Mouse (Mus musculus) left cerebral cortex, postnatal 25 days (tissue): ENCODE results near the gene Ptprf. TPM values are rescaled to one million over a fixed set of nuclear protein-coding genes. Genes with fewer than 3 reads are reported as not detected.

Experiments
- DNase-seq, 2 experiments: peaks; one replicate each; pipeline ENCODE4 v3.0.0; 2022; ENCODE audit warnings: low spot score in 2 of 2, mixed read lengths in 1 of 2
- intact Hi-C: fragments of 180-260 bp; cut with DNase I; formaldehyde crosslinking; loops from one replicate; pipeline ENCODE4 v1.15.1; 2025
- total RNA-seq, 2 experiments: library from RNA; stranded (reverse); gene quantifications; 2 replicates each; pipeline ENCODE4 v1.2.3; 2021

Gene Ptprf
- total RNA-seq, 2 experiments from 2014 or later, result 134 to 135 TPM

- intact Hi-C loops, result loop anchor here (2.0 kb wide), 1 partner anchor 30 kb away; the partner anchor contains the start of gene Ptprf
Observed at GRCm38 (mm10) chr4:118261291-118261690, 29.9 kb downstream of the Ptprf start.

GRCm38 (mm10) chr4:118260551-118261267 is 30.5 kb downstream of the Ptprf start:
- intact Hi-C loops, result loop anchor here (2.0 kb wide), 1 partner anchor 30 kb away; the partner anchor contains the start of gene Ptprf
- DNase-seq, result peak; percentile 58 to 77

More at GRCm38 (mm10) chr4:118261291-118261690, 29.9 kb downstream of the Ptprf start:
- no peak for DNase-seq

- intact Hi-C loops, result loop anchor here (2.0 kb wide), 1 partner anchor 31 kb away; the partner anchor contains the start of gene Ptprf
- DNase-seq, result peak in 1 of 2 experiments; percentile 52
Observed at GRCm38 (mm10) chr4:118259782-118260463, 31.3 kb downstream of the Ptprf start.

GRCm38 (mm10) chr4:118257977-118258376 is 33.2 kb downstream of the Ptprf start:
- DNase-seq, result no peak
- intact Hi-C loops, result no loop called here

- DNase-seq, result no peak
- intact Hi-C loops, result no loop called here
Observed at GRCm38 (mm10) chr4:118257416-118257815, 33.8 kb downstream of the Ptprf start.

- no peak for DNase-seq
- intact Hi-C loops, result no loop called here
Observed at GRCm38 (mm10) chr4:118256217-118256616, 35.0 kb downstream of the Ptprf start.

- no peak for DNase-seq
- intact Hi-C loops, result no loop called here
Observed at GRCm38 (mm10) chr4:118254953-118255352, 36.3 kb downstream of the Ptprf start.

- DNase-seq, result no peak
- intact Hi-C loops, result no loop called here
Observed at GRCm38 (mm10) chr4:118247323-118247722, 43.9 kb downstream of the Ptprf start.

GRCm38 (mm10) chr4:118245847-118246246 is 45.4 kb downstream of the Ptprf start:
- intact Hi-C loops, result no loop called here
- DNase-seq, result peak; percentile 66 to 92

- DNase-seq, result no peak
- intact Hi-C loops, result no loop called here
Observed at GRCm38 (mm10) chr4:118243791-118244190, 47.4 kb downstream of the Ptprf start.

GRCm38 (mm10) chr4:118243298-118243697 is 47.9 kb downstream of the Ptprf start:
- intact Hi-C loops, result no loop called here

GRCm38 (mm10) chr4:118239960-118240689 is 51.1 kb downstream of the Ptprf start:
- no peak for DNase-seq
- intact Hi-C loops, result no loop called here

More at GRCm38 (mm10) chr4:118243298-118243697, 47.9 kb downstream of the Ptprf start:
- DNase-seq, result no peak

- no peak for DNase-seq
- intact Hi-C loops, result no loop called here
Observed at GRCm38 (mm10) chr4:118238666-118239065, 52.5 kb downstream of the Ptprf start.

GRCm38 (mm10) chr4:118236871-118237270 is 54.3 kb downstream of the Ptprf start:
- no peak for DNase-seq
- intact Hi-C loops, result no loop called here

- DNase-seq, result no peak
- intact Hi-C loops, result no loop called here
Observed at GRCm38 (mm10) chr4:118234711-118235388, 56.4 kb downstream of the Ptprf start.

GRCm38 (mm10) chr4:118233886-118234285 is 57.3 kb downstream of the Ptprf start:
- DNase-seq, result no peak
- intact Hi-C loops, result no loop called here

- DNase-seq, result no peak
- intact Hi-C loops, result no loop called here
Observed at GRCm38 (mm10) chr4:118231861-118232260, 59.3 kb downstream of the Ptprf start.

GRCm38 (mm10) chr4:118229035-118229770 is 62.0 kb downstream of the Ptprf start:
- DNase-seq, result no peak
- intact Hi-C loops, result no loop called here

GRCm38 (mm10) chr4:118227398-118227797 is 63.8 kb downstream of the Ptprf start:
- DNase-seq, result no peak
- intact Hi-C loops, result no loop called here
